Mouse (Mus musculus) T-helper 1 cell (primary cell): ENCODE measurements around the gene Tmem50a.

ENCODE experiments used
- in situ Hi-C: fragments of 300-600 bp; cut with MboI, MseI; formaldehyde crosslinking; loops from one replicate; pipeline ENCODE4 v1.15.1; 2025; ENCODE audit warnings: high pct_unique_total_duplicates

Tmem50a gene

GRCm38 (mm10) chr4:134914864-134915209 is at the start of gene Tmem50a:
Gene Tmem50a, minus strand, starts transcription at chr4:134915024.
- in situ Hi-C loops: loop anchor here (5.0 kb wide), 1 partner anchor 808 kb away; no protein-coding TSS in a partner anchor

- in situ Hi-C loops: no loop called here
Measured at GRCm38 (mm10) chr4:134963021-134963776, 48.4 kb upstream of the Tmem50a start.

GRCm38 (mm10) chr4:134956328-134956727 is 41.5 kb upstream of the Tmem50a start:
- in situ Hi-C loops: no loop called here

- in situ Hi-C loops: no loop called here
Measured at GRCm38 (mm10) chr4:134955845-134956244, 41.0 kb upstream of the Tmem50a start.

- in situ Hi-C loops: no loop called here
Measured at GRCm38 (mm10) chr4:134955196-134955595, 40.4 kb upstream of the Tmem50a start.

- in situ Hi-C loops: no loop called here
Measured at GRCm38 (mm10) chr4:134954461-134954860, 39.6 kb upstream of the Tmem50a start.

- in situ Hi-C loops: no loop called here
Measured at GRCm38 (mm10) chr4:134950518-134951091, 35.8 kb upstream of the Tmem50a start.

- in situ Hi-C loops: loop anchor here (5.0 kb wide), 1 partner anchor 261 kb away; no protein-coding TSS in a partner anchor
Measured at GRCm38 (mm10) chr4:134946024-134946744, 31.4 kb upstream of the Tmem50a start.

GRCm38 (mm10) chr4:134943758-134944538 is 29.1 kb upstream of the Tmem50a start:
- in situ Hi-C loops: no loop called here

- in situ Hi-C loops: no loop called here
Measured at GRCm38 (mm10) chr4:134939900-134940299, 25.1 kb upstream of the Tmem50a start.

- in situ Hi-C loops: no loop called here
Measured at GRCm38 (mm10) chr4:134937240-134938176, 22.7 kb upstream of the Tmem50a start.

GRCm38 (mm10) chr4:134930684-134931481 is 16.1 kb upstream of the Tmem50a start, which contains the start of gene Syf2:
Gene Syf2, plus strand, starts transcription at chr4:134930898.
- in situ Hi-C loops: no loop called here

GRCm38 (mm10) chr4:134930190-134930589 is 15.4 kb upstream of the Tmem50a start:
- in situ Hi-C loops: no loop called here

GRCm38 (mm10) chr4:134929536-134929935 is 14.7 kb upstream of the Tmem50a start:
- in situ Hi-C loops: no loop called here

- in situ Hi-C loops: no loop called here
Measured at GRCm38 (mm10) chr4:134928464-134928836, 13.6 kb upstream of the Tmem50a start.

GRCm38 (mm10) chr4:134927815-134928463 is 13.1 kb upstream of the Tmem50a start:
- in situ Hi-C loops: no loop called here

- in situ Hi-C loops: no loop called here
Measured at GRCm38 (mm10) chr4:134925206-134925605, 10.4 kb upstream of the Tmem50a start.

- in situ Hi-C loops: no loop called here
Measured at GRCm38 (mm10) chr4:134924019-134924741, 9.4 kb upstream of the Tmem50a start.
